Mouse (Mus musculus) small intestine, adult 2 months (tissue): ENCODE measurements at regions not wholly inside any gene's neighbourhood (a gene's known extent, or its start where the extent isn't known, plus 50 kb on each side); places are given as distances from the start of the nearest gene placed in this dataset.

Experiments
- CTCF ChIP-seq: fragments of 200-500 bp; IDR thresholded peaks from 2 replicates; pipeline ENCODE4 v1.5.1; 2012; ENCODE audit warnings: low read depth, mild to moderate bottlenecking, control low read depth, inconsistent platforms, low read length, moderate library complexity, mixed read lengths; ENCODE audit not compliant: insufficient replicate concordance, insufficient read length; ENCODE audit errors: extremely low read depth
- POLR2A ChIP-seq: fragments of 200-500 bp; IDR thresholded peaks from 2 replicates; pipeline ENCODE4 v1.6.1; 2012; ENCODE audit warnings: low read depth, mild to moderate bottlenecking, control low read depth, inconsistent platforms, low read length, moderate library complexity

DNA sequence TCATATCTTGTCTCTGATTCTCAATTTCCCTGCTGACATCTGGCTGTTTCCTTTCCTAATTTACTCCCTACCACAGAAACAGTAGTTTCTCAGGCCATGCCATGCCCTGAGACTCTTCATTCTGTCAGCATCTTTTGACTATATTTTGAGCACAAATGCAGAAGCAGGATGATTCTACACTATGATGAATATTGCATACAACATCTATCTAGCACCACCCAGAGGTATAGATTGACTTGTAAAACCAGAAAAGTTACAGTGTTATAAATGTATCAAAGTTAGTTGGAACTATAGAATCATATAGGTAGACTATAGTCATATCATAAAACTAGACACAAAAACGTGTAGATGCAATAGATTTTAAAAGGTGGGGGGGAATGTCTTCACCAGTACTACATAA is 396.3 kb upstream of the Zfp960 start:
- no peak for TF ChIP-seq CTCF
- TF ChIP-seq POLR2A: no peak
